Mouse (Mus musculus) heart, adult 2 months (tissue): Measurements from ENCODE around the gene Slc51b.

Experiments used
- CTCF ChIP-seq: fragments of 200-600 bp; IDR thresholded peaks from 2 replicates; pipeline ENCODE4 v1.8.1; 2022; ENCODE audit warnings: antibody characterized with exemption, mild to moderate bottlenecking, moderate library complexity
- EP300 ChIP-seq: fragments of 200-500 bp; IDR thresholded peaks from 2 replicates; pipeline ENCODE4 v1.6.1; 2011; ENCODE audit warnings: low read depth, low read length, control low read depth; ENCODE audit not compliant: insufficient read depth
- POLR2A ChIP-seq: fragments of 200-500 bp; IDR thresholded peaks from 2 replicates; pipeline ENCODE4 v1.6.1; 2011; ENCODE audit warnings: mild to moderate bottlenecking, low read depth, low read length, control low read depth; ENCODE audit not compliant: insufficient read depth

DNA sequence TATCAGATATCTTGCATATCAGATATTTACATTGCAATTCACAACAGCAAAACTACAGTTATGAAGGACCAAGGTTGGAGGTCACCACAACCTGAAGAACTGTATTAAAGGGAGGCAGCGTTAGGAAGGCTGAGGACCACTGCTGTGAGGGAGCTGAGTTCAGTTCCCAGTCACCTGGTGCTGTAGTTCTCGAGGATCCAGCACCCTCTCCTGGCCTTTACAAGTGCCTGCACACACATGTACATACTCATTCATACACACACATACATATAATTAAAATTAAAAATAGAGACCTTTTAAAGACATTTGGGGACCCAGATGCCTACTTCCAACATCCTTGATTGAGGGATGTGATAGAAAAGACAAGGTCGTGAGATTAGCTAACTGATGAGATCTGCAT lies 3.1 kb downstream of the Slc51b start:
- no peak for TF ChIP-seq EP300
- TF ChIP-seq CTCF = peak; percentile 29
- no peak for TF ChIP-seq POLR2A
